Mouse (Mus musculus): Measurements from ENCODE around the gene Dpf3. TPM values are rescaled to one million over a fixed set of nuclear protein-coding genes. Genes with fewer than 3 reads are reported as not detected.

The Dpf3 gene
- polyA plus RNA-seq, 1 experiment from 2014 or later = 19.2 TPM

DNA sequence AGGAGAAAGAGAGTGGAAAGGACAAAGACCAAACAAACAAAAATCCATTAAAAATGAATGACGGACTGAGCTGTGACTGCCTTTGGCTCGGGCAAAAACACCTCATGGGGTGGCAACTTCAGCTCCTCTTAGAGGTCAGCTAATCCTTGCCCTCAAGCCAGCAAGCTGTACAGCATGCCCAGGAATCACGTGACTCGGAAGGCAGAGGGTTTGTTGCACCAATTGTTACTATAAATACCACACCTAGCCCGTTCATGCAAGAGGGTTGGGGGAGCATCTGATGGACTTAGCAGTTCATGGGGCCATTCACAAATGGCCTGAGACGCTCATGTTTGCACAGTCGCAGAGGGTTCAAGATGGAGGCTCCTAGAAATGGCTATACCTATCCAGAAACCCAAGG, 253.9 kb downstream of the Dpf3 start:
- 0 out of 2 replicates have a peak, but pooled peaks cover 2% of the 10 kb centered on the region for H3K36me3 ChIP-seq (ENCODE audit: control insufficient read depth, insufficient read depth)
- H3K27ac ChIP-seq (ENCODE audit: low read length) = no peak overlapping the region
- H3K4me2 ChIP-seq (ENCODE audit: low read depth, low read length) = no peak overlapping the region
- peaks cover 12% of the 10 kb centered on the region for H3K4me1 ChIP-seq (ENCODE audit: control insufficient read depth, insufficient read depth, low read length)
- peak; percentile 75 for ATAC-seq (replicated peaks; ENCODE audit: extremely low read depth, insufficient read depth, low FRiP score)
- peaks cover 5% of the 10 kb centered on the region; the same call in 1 of the 2 replicates for H3K9me3 ChIP-seq (replicated peaks; ENCODE audit: control insufficient read depth, low read length)
- H3K27me3 ChIP-seq (ENCODE audit: control insufficient read depth, insufficient read depth, low read length) = no peaks in the 10 kb centered on the region
- no peak overlapping the region for H3K9ac ChIP-seq (ENCODE audit: low read length)
- WGBS = 54% methylated on average over 7 of the region's 7 CpGs
- H3K4me3 ChIP-seq (ENCODE audit: low read length) = no peak overlapping the region

DNA sequence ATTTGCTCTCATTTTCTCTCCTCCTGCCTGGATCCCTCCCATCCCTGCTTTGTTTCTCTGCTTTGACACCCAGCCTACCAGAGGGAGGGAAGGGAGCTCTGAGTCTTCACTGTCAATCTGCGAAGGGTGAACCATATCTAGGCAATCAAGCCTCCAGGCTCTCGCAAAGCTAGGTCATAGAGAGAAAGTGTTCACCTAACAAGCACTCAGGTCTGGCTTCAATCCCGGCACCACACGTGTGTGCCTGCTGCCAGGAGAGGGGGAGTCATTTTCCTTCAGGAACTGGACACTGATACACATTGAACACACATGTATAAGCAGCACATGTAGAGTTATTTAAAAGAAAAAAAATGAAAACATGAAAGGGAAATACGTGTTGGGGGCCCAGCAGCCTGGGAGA, 254.6 kb downstream of the Dpf3 start:
- Histone ChIP-seq H3K4me1 (ENCODE audit: control insufficient read depth, insufficient read depth, low read length) (peaks cover 12% of the 10 kb centered on the region), H3K27me3 (ENCODE audit: control insufficient read depth, insufficient read depth, low read length) (no peaks in the 10 kb centered on the region), H3K9ac (ENCODE audit: low read length) (no peak overlapping the region), H3K4me3 (ENCODE audit: low read length) (no peak overlapping the region), H3K4me2 (ENCODE audit: low read depth, low read length) (no peak overlapping the region), H3K36me3 (ENCODE audit: control insufficient read depth, insufficient read depth) (0 out of 2 replicates have a peak, but pooled peaks cover 2% of the 10 kb centered on the region), H3K9me3 (replicated peaks; ENCODE audit: control insufficient read depth, low read length) (peaks cover 5% of the 10 kb centered on the region; the same call in 1 of the 2 replicates), H3K27ac (ENCODE audit: low read length) (no peak overlapping the region)
- no peak for ATAC-seq (replicated peaks; ENCODE audit: extremely low read depth, insufficient read depth, low FRiP score)
- WGBS = 57% methylated on average over 5 of the region's 5 CpGs

DNA sequence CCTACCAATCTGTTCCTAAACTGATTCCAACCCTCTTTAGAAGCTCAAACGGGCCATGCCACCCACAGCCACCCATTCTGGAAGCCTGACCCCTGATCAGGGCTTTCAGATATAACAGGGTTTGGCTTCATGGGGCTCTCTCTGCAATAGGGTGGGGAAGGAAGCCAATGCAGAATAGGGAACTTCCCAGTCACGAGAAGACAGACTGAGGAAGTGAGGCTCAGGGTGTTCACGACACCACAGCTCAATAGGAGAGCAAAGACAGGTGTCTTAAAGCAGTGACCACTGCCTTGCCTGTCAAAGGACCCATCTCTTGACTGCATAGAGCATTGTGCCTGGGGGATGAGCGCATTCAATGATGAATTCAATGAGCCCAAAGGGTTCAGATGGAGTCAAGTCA, 256.3 kb downstream of the Dpf3 start:
- Histone ChIP-seq H3K9ac (ENCODE audit: low read length) (no peak overlapping the region), H3K27me3 (ENCODE audit: control insufficient read depth, insufficient read depth, low read length) (no peaks in the 10 kb centered on the region), H3K36me3 (ENCODE audit: control insufficient read depth, insufficient read depth) (0 out of 2 replicates have a peak, but pooled peaks cover 2% of the 10 kb centered on the region), H3K4me1 (ENCODE audit: control insufficient read depth, insufficient read depth, low read length) (peaks cover 18% of the 10 kb centered on the region), H3K4me2 (ENCODE audit: low read depth, low read length) (no peak overlapping the region), H3K9me3 (replicated peaks; ENCODE audit: control insufficient read depth, low read length) (peaks cover 5% of the 10 kb centered on the region; the same call in 1 of the 2 replicates), H3K27ac (ENCODE audit: low read length) (no peak overlapping the region), H3K4me3 (ENCODE audit: low read length) (no peak overlapping the region)
- ATAC-seq (replicated peaks; ENCODE audit: extremely low read depth, insufficient read depth, low FRiP score) = no peak
- 76% methylated on average over 4 of the region's 4 CpGs for WGBS

DNA sequence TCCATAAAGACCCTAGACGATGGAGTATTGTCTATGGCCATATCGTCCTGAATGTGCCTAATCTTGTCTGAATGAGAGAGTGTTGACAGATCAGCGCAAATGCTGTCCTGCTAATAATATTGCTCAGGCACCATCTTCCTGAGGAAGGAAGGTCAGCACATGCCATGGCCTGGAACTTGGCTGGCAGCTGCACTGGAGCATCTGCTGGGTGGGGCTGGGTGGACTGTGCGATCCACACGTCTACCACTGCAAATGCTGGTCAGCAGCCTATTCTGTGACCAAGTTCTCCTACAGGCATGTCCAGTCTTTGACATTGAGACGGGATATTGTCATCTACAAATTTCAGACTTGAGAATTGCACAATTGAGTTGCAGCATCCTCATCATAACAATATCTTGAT, 257.8 kb downstream of the Dpf3 start:
- ATAC-seq (replicated peaks; ENCODE audit: extremely low read depth, insufficient read depth, low FRiP score) = 0 out of 2 replicates have a peak, but pooled peaks have one; percentile 40
- H3K36me3 ChIP-seq (ENCODE audit: control insufficient read depth, insufficient read depth) = 0 out of 2 replicates have a peak, but pooled peaks cover 2% of the 10 kb centered on the region
- H3K27ac ChIP-seq (ENCODE audit: low read length) = no peak overlapping the region
- H3K9ac ChIP-seq (ENCODE audit: low read length) = no peak overlapping the region
- peaks cover 5% of the 10 kb centered on the region; the same call in 1 of the 2 replicates for H3K9me3 ChIP-seq (replicated peaks; ENCODE audit: control insufficient read depth, low read length)
- H3K27me3 ChIP-seq (ENCODE audit: control insufficient read depth, insufficient read depth, low read length) = no peaks in the 10 kb centered on the region
- no peak overlapping the region for H3K4me3 ChIP-seq (ENCODE audit: low read length)
- WGBS = 55% methylated on average over 6 of the region's 6 CpGs
- no peak overlapping the region for H3K4me2 ChIP-seq (ENCODE audit: low read depth, low read length)
- peaks cover 18% of the 10 kb centered on the region for H3K4me1 ChIP-seq (ENCODE audit: control insufficient read depth, insufficient read depth, low read length)

DNA sequence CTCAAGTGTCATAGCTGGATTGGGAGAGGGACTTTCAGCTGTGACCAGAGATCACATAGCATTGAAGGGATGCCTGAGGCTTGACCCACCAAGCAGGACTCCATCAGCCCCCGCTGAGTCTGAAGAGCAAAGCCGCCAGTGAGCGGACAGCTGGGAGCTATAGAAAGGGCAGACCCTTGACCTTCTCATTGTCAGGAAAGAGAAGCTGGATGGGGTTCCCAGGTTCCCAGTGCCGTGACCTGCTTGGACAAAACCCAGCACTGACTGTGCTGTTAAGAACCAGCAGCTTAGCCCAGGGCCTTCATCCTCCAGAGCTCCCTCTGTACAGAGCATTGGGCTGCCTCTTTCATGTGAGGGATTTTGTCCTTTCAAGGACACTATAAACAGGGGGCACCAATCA, 260.5 kb downstream of the Dpf3 start:
- WGBS = 75% methylated on average over 4 of the region's 4 CpGs
- Histone ChIP-seq H3K9me3 (replicated peaks; ENCODE audit: control insufficient read depth, low read length) (peaks cover 5% of the 10 kb centered on the region; the same call in 1 of the 2 replicates), H3K4me1 (ENCODE audit: control insufficient read depth, insufficient read depth, low read length) (peaks cover 8% of the 10 kb centered on the region; the same call in 1 of the 2 replicates), H3K4me3 (ENCODE audit: low read length) (no peak overlapping the region), H3K27ac (ENCODE audit: low read length) (no peak overlapping the region), H3K27me3 (ENCODE audit: control insufficient read depth, insufficient read depth, low read length) (no peaks in the 10 kb centered on the region), H3K9ac (ENCODE audit: low read length) (no peak overlapping the region), H3K36me3 (ENCODE audit: control insufficient read depth, insufficient read depth) (0 out of 2 replicates have a peak, but pooled peaks cover 2% of the 10 kb centered on the region), H3K4me2 (ENCODE audit: low read depth, low read length) (no peak overlapping the region)
- no peak for ATAC-seq (replicated peaks; ENCODE audit: extremely low read depth, insufficient read depth, low FRiP score)

DNA sequence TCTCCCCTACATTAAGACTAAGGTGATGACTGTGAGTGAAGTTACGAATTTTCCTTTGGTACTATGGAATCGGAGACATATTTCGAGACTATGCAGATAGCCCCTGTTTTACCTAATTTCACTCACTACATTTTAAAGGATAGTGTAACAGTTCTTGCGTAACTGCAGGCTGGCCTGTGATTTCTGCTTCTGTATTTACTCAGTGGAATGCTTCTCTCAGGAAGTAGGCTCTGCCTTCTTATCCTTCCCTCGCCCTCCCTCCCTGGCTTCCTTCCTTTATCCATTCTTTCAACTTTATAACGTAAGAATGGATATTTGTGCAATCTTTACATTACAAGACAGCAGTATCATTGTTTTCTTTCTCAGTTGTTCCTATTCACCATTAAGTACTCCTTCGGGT, 266.6 kb downstream of the Dpf3 start:
- H3K27me3 ChIP-seq (ENCODE audit: control insufficient read depth, insufficient read depth, low read length) = no peaks in the 10 kb centered on the region
- H3K4me2 ChIP-seq (ENCODE audit: low read depth, low read length) = no peak overlapping the region
- H3K27ac ChIP-seq (ENCODE audit: low read length) = no peak overlapping the region
- no peak overlapping the region for H3K9ac ChIP-seq (ENCODE audit: low read length)
- H3K36me3 ChIP-seq (ENCODE audit: control insufficient read depth, insufficient read depth) = no peaks in the 10 kb centered on the region
- H3K4me3 ChIP-seq (ENCODE audit: low read length) = no peak overlapping the region
- ATAC-seq (replicated peaks; ENCODE audit: extremely low read depth, insufficient read depth, low FRiP score) = no peak
- 61% methylated on average over 7 of the region's 7 CpGs for WGBS
- H3K9me3 ChIP-seq (replicated peaks; ENCODE audit: control insufficient read depth, low read length) = no peaks in the 10 kb centered on the region
- H3K4me1 ChIP-seq (ENCODE audit: control insufficient read depth, insufficient read depth, low read length) = no peaks in the 10 kb centered on the region; the same call in 1 of the 2 replicates

DNA sequence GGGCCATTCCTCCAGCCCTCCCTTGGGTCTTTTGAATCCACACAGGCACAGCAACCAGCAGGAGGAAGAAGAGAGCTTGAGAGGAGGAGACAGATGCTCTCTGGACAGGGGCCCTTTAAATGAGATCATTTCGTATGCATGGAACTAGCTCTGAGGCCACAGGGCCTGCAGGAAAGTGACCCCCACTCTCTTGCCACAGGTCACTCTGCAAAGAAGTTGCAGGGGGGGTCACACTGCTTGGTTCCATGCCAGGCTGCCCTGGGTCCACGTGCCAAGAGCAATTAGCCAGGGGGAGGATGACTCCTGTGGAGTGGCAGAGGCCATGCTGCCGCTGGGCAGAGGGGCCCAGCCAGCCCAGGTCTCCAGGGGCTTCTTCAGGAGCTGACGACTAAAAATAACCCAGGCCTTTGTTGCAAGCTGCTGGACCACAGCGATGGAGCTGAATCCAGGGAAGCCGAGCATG, 273.6 kb downstream of the Dpf3 start:
- Histone ChIP-seq H3K27me3 (ENCODE audit: control insufficient read depth, insufficient read depth, low read length) (no peaks in the 10 kb centered on the region), H3K36me3 (ENCODE audit: control insufficient read depth, insufficient read depth) (no peaks in the 10 kb centered on the region), H3K27ac (ENCODE audit: low read length) (peak overlapping the region; percentile 53), H3K4me3 (ENCODE audit: low read length) (no peak overlapping the region), H3K9ac (ENCODE audit: low read length) (peak overlapping the region; percentile 18; the same call in 1 of the 2 replicates), H3K4me2 (ENCODE audit: low read depth, low read length) (peak overlapping the region; percentile 11; the same call in 1 of the 2 replicates), H3K9me3 (replicated peaks; ENCODE audit: control insufficient read depth, low read length) (no peaks in the 10 kb centered on the region), H3K4me1 (ENCODE audit: control insufficient read depth, insufficient read depth, low read length) (peaks cover 30% of the 10 kb centered on the region)
- 15% methylated on average over 6 of the region's 6 CpGs for WGBS
- ATAC-seq (replicated peaks; ENCODE audit: extremely low read depth, insufficient read depth, low FRiP score) = no peak; the same call in 1 of the 2 replicates

DNA sequence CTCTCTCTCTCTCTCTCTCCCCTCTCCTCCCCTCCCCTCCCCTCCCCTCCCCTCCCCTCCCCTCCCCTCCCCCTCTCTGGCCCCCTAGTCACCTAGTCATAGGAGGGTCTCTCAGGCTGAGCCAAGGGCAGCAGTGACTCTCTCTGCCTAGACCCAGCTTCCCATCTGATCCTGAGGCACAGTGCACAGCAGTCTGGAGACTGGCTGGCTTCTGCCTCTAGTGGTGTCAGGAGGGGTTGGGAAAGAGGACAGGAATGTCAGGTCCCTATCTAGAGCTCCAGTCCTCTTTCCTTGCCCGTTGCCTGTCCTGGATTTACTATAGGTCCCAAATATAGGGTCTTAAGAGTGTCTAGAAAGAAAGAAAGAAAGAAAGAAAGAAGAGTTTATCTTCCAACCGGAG, 275.5 kb downstream of the Dpf3 start:
- H3K9me3 ChIP-seq (replicated peaks; ENCODE audit: control insufficient read depth, low read length) = no peaks in the 10 kb centered on the region
- WGBS = 58% methylated on average over 2 of the region's 2 CpGs
- ATAC-seq (replicated peaks; ENCODE audit: extremely low read depth, insufficient read depth, low FRiP score) = no peak
- H3K4me2 ChIP-seq (ENCODE audit: low read depth, low read length) = no peak overlapping the region
- no peaks in the 10 kb centered on the region for H3K27me3 ChIP-seq (ENCODE audit: control insufficient read depth, insufficient read depth, low read length)
- no peaks in the 10 kb centered on the region for H3K36me3 ChIP-seq (ENCODE audit: control insufficient read depth, insufficient read depth)
- H3K9ac ChIP-seq (ENCODE audit: low read length) = no peak overlapping the region
- H3K4me3 ChIP-seq (ENCODE audit: low read length) = no peak overlapping the region
- peaks cover 38% of the 10 kb centered on the region for H3K4me1 ChIP-seq (ENCODE audit: control insufficient read depth, insufficient read depth, low read length)
- no peak overlapping the region for H3K27ac ChIP-seq (ENCODE audit: low read length)

DNA sequence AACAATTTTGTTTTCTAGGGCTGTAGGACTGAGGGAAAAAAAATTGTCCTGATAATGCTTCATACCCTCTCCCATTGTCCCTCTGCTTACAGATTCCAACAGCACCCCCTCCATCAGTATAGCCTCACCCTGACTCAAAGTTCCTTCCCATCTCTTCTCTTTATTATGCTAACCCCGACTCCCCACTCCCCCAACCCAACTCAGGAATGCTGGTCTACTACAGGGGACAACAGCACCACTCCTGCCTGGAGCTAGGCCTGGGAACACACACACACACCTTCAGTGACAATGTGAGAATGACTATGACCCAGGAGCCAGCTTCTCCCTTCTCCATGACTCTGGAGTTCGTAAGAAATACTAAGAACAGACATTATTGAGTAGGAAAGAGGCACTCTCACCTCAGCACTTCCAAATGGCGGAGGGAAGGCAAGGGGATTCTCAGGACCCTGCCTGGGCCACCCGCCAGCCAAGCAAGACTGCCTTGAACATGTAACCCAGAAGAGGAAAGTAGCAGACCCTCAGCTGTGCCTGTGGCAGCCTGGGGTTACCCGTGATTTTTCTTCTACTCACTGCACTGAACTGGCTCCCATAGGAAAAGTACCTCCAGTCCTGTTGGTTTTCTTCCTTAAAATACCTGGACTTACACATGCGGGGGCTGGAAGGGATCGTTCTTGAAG, 276.2 kb downstream of the Dpf3 start:
- no peak overlapping the region for H3K27ac ChIP-seq (ENCODE audit: low read length)
- WGBS = 73% methylated on average over 7 of the region's 7 CpGs
- no peak for ATAC-seq (replicated peaks; ENCODE audit: extremely low read depth, insufficient read depth, low FRiP score)
- no peaks in the 10 kb centered on the region for H3K36me3 ChIP-seq (ENCODE audit: control insufficient read depth, insufficient read depth)
- H3K27me3 ChIP-seq (ENCODE audit: control insufficient read depth, insufficient read depth, low read length) = no peaks in the 10 kb centered on the region
- no peak overlapping the region for H3K4me3 ChIP-seq (ENCODE audit: low read length)
- H3K4me2 ChIP-seq (ENCODE audit: low read depth, low read length) = no peak overlapping the region
- H3K9ac ChIP-seq (ENCODE audit: low read length) = no peak overlapping the region
- no peaks in the 10 kb centered on the region for H3K9me3 ChIP-seq (replicated peaks; ENCODE audit: control insufficient read depth, low read length)
- H3K4me1 ChIP-seq (ENCODE audit: control insufficient read depth, insufficient read depth, low read length) = peaks cover 38% of the 10 kb centered on the region
